Mouse (Mus musculus) thymus, postnatal 14 days (tissue): ENCODE measurements around the gene Gm49337.

Source experiments
- DNase-seq: peaks from one replicate; pipeline ENCODE4 v3.0.0; 2021

The Gm49337 gene

GRCm38 (mm10) chr4:116173072-116173471 is at the start of gene Gm49337, which contains the start of gene 1700042G07Rik:
Gene Gm49337 (plus strand): TSS chr4:116173384.
Gene 1700042G07Rik (plus strand): TSS chr4:116173372.
- no peak for DNase-seq

GRCm38 (mm10) chr4:116123602-116124519 is 49.3 kb upstream of the Gm49337 start, which contains the start of the genes Rad54l and Pomgnt1:
Gene Rad54l (minus strand): TSS chr4:116123690.
Gene Pomgnt1 (plus strand): TSS chr4:116123840.
- DNase-seq = peak; percentile 83

- no peak for DNase-seq
These were observed 47.3 kb upstream of the Gm49337 start for GRCm38 (mm10) chr4:116125803-116126386.

DNA sequence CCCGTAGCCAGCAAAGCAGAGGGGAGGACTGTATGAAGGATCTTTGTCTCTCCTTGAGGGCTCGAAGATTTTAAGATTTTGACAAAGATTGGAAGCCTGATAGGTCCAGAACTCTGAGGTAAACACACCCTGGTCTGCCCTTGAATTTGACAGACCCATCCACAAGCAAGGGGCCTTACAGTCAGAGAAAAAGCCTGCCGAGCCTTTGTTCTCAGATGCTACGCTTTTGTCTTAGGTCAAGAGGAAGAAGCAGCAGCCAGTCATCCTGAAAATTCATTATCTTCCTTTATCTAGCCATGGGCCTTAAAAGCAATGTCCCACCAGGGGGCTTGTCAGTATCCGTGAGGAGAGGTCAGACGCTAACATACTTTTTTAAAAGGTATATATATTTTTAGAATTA is 45.2 kb upstream of the Gm49337 start:
- no peak for DNase-seq

DNA sequence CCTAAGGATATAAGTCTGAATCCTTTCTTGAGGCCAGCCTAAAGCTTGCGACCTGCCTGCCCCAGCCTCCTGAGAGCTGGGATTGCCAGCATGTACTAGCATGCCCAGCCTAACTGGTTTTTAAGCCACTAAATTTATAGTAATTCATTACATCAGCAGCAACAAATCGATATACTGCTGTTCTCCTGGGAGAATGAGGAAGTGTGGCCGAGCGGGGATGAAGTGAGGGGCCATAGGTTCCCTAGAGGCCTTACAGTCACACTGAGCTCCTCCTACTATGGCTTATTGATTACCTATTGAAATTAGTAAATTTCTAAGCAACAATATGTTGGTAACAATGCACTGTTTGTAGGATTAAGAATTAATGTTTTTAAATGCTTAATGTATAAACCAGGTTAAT is 40.1 kb upstream of the Gm49337 start:
- no peak for DNase-seq

- no peak for DNase-seq
These were observed 38.2 kb upstream of the Gm49337 start for GRCm38 (mm10) chr4:116134990-116135389.

GRCm38 (mm10) chr4:116137421-116137996 is 35.7 kb upstream of the Gm49337 start:
- DNase-seq = no peak

DNA sequence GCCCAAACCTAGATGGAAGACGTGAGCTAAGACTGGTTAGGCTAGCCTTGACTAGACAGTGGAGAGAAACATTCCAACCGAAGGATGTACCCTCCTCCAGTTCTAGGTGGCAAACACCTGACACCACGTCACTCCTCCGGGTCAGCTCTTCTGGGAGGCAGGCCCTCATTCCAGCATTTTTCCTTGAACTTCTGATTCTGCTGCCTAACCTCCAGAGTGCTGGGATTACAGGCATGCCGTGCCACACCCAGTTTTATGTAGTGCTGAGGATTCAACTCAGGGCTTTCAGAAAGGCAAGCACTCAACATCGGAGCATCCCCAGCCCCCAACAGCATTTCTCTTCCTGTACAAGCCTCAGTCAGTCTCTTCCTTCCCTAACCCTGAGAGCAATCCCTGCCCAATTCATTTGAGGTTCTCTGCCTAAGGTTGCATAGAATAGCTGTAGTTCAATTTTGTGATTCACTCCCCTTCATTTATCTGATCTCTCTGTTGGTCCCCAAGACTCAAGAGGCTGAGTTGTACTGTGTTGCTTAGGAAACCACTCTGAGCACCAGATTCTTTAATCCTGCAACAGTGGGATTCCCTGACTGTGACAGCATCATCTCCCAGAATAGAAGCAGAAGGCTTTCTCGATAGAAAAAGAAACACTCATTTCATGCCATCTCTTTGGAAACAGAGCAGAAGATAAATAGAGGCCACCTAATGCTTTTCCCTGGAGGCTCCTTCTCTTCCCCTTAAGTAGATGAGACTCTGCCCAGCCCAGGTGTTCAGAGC is 32.2 kb upstream of the Gm49337 start:
- DNase-seq = no peak

GRCm38 (mm10) chr4:116141736-116142135 is 31.4 kb upstream of the Gm49337 start:
- no peak for DNase-seq

DNA sequence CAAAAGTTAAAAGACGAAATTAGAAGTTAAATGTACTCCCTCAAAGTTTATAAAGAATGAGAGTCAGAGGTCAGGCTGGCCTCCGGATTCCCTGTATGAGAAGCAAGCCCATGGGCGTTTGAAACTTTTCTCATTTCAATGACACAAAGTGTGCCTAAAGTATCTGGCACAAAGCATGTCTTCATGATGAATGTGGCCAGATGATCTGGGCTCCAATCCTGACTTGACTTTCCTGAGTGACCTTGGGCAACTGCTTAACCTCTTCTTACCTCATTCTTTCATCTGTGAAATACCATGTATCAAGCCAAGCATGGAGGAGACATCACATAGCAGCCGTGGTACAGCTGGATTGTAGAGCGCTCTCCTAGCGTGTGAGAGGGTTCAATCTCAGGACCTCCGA is 30.9 kb upstream of the Gm49337 start:
- no peak for DNase-seq

DNA sequence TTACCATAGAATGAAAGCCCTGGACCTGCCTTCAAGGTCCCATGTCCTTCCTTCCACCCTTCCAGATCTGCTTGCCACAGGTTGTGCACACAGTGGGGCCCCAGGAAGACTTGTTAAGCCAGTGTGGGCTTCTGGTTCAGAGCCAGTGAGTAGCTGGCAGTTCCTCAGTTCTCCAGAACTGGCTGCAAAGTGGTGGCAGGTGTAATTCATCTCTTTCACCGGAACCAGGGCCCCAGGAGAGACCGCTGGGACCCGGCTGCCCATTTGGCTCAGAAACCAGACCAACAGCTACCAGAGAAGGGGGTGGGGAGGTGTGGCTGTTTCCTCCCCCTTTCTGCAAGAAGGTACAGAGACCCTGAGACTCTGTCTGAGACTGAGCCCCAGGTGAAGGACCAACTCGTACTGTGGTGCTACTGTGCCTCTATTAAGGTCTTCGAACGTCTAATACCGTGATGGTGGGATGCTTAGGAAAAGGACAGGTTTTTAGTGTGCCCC is 29.8 kb upstream of the Gm49337 start:
- no peak for DNase-seq

GRCm38 (mm10) chr4:116143891-116144717 is 29.1 kb upstream of the Gm49337 start:
- peak; percentile 77 for DNase-seq

GRCm38 (mm10) chr4:116149812-116150155 is 23.4 kb upstream of the Gm49337 start:
- no peak for DNase-seq

- DNase-seq = peak; percentile 80
These were observed 22.9 kb upstream of the Gm49337 start for GRCm38 (mm10) chr4:116150156-116150861.

DNA sequence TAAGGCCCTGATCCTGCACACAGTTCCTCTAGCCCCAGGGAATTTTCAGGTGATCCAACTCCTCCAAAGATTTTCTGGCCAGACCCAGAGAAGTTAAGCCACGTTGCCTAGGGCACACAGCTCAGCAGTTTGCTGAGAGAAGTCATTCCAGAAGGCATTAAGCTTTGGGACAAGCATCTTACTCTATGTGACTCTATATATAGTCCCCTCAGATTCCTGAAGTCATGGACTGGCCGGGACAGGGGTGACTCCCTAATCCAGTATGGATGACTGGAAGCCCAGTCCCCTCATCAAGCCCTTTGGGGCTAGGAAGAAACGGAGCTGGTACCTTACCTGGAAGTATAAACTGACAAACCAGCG is 22.3 kb upstream of the Gm49337 start:
- no peak for DNase-seq

DNA sequence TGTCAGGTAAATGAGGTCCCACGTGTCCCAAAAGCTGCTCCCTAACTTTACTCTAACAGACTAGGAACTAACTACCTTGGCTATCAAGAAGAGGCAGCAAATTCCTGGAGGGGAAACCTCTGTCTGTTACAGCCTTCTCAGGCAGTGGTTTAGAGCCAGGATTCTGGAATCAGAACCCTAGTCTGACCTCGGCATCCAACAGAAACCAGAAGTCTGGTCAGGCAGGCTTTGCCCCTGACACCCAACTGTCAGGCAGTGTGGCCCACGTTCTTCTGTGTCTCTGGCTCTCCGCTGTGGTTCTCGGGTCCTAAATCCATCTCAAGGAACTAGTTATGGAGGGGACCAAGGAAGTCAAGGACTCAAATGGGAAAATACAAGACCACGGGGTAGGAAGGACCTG is 21.9 kb upstream of the Gm49337 start, which contains the start of gene Lurap1:
Lurap1 (minus strand) TSS at position 101 of the 400 bp plus-strand sequence.
- DNase-seq = no peak

- no peak for DNase-seq
These were observed 20.5 kb upstream of the Gm49337 start for GRCm38 (mm10) chr4:116152702-116153101.

- DNase-seq = no peak
These were observed 15.3 kb upstream of the Gm49337 start for GRCm38 (mm10) chr4:116157882-116158281.

DNA sequence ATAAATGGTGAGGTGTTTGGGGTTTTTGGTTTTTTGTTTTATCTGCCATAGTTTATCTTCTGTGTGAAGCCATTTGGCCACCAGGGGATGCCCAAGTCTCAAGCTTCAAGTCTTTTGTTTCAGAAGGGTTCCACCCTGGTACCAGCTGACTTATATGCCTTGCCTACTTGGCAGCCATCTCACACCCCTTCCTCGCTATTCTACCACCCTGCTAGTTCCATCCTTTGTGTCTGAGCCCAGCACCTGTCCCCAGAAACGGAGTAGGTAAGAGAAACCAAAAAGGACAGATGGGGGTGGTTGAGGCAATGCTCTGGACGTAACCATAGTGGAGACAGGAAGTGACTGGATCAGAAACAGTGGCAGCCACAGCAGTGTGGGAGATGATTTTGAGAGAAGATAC is 13.3 kb upstream of the Gm49337 start:
- peak; percentile 67 for DNase-seq

DNA sequence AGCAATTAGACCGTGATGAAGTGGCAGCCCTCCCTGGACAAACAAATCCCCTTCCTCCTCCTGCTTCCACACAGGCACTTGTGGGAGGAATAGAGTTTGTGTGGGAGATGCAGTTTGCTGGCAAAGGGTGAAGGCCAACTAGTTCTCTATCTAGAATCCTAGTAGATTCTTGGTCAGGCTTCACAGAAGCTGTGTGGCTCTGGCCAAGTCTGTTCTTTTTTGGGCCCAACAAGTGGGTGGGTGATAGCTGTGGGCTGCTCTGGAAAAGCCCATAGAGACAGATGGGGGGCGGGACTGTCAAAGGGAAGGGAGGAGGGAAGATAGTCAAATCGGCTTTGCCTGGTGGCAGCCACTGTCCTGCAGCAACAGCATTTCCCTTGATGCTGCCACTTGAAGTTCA is 12.4 kb upstream of the Gm49337 start:
- DNase-seq = no peak

DNA sequence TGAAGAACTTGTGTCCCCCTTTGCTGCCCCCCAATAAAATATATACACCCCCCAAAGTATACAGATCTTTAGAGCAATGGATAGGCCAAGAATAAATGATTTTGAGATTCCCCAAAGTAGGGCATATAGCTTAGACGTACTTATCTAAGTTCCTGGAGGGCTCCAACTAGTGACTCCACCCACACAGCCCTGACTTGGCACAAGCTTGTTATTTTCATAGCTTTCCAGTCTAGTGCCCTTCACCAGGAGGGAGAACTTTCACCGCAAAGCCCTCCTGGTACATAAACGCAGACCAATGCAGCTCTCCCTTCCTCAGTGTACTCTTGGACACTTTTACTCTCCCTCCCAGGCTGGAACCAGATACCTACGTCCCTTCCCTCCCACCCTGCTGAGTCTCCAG is 11.0 kb upstream of the Gm49337 start:
- DNase-seq = no peak
